Mouse (Mus musculus) left cerebral cortex, adult 18-20 months (tissue): ENCODE results near the gene Lbx1. TPM values are rescaled to one million over a fixed set of nuclear protein-coding genes. Genes with fewer than 3 reads are reported as not detected.
A peak's percentile ranks its signal among the peaks of the same experiment; 100 is the strongest.

Source experiments
- DNase-seq, 2 experiments: peaks; one replicate each; pipeline ENCODE4 v3.0.0; 2021 to 2022; ENCODE audit warnings: low spot score in 2 of 2, mixed read lengths in 1 of 2
- total RNA-seq, 2 experiments: library from RNA; stranded (reverse); gene quantifications; 2 replicates each; pipeline ENCODE4 v1.2.3; 2021

Gene Lbx1
- total RNA-seq, 2 experiments from 2014 or later = not detected

DNA sequence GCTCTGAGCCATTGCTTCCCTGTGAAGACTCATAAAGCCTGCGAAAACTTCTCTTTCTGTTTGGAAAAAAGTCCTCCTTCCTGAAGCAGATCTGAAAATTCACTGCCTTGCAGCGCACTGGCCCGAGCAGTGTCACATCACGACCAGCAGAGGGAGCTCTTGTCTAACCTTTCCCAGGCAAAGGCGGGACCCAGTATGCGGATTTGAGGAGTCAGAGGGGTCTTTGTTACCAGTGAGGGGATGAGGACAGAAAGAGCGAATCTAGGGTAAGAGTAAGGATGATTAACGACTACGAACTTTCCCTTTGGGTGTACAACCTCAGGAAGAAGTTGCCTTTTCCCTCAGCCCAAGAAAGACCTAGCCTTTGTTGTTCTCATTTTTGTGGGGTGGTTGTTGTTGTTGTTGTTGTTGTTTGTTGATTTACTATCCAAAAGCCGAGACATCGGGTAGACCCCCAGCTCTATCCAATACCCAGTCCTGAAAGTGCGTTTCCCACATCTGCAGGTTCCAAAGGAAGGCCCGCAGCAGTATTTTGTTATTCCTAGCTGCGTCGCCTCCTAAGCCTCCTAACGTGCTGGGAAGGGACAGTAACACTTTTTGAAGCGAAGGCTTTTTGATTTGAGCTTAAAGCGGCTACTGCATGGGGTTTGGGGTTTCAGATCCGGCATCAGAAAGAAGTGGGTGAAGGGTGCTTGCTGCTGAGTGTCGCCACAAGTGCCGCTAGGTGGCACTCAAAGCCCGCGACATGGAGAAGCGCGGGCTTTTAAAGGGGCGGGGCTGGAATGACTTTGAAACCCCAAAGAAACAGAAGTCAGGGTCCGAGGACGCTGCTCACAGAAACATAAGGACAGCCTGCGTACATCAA, 14.8 kb downstream of the Lbx1 start:
- DNase-seq = peak; percentile 74 to 81

DNA sequence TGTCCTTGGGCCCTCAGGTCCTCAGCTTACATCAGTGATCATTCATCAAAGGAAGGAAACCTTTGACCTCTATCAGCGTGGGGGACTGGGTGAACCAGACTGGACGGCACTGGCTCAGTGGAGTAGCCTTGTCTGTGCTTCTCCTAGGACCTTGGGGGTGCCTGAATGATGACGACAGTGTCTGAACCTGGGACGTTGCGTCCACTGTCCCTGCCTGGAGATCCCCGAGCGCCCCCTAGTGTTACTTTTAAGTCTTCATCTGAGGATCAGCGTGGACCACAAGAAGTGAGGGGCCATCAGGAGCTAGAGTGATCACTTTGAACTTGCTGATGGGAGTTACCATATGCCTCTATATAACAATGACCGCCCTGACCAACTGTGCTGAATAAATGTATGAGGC, 19.4 kb downstream of the Lbx1 start:
- DNase-seq = no peak

DNA sequence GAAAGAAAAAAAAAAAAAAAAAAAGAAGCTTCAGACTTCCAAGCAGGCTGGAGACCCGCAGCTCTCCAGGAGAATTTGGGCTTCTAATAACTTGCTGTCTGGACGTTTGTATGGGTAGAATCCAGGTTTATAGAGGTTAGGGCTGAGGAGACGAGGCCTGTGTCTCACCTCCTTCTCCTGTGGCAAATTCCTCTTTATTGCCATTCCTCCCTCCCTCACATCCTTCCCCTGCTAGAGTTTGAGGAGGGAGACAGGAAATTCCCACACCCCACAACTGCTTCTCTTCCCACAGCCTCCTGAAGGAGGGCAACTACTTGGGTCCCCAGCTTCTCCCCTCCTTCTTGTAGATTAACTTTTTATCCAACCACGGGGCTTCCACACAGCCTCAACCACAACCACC, 20.2 kb downstream of the Lbx1 start:
- no peak for DNase-seq

DNA sequence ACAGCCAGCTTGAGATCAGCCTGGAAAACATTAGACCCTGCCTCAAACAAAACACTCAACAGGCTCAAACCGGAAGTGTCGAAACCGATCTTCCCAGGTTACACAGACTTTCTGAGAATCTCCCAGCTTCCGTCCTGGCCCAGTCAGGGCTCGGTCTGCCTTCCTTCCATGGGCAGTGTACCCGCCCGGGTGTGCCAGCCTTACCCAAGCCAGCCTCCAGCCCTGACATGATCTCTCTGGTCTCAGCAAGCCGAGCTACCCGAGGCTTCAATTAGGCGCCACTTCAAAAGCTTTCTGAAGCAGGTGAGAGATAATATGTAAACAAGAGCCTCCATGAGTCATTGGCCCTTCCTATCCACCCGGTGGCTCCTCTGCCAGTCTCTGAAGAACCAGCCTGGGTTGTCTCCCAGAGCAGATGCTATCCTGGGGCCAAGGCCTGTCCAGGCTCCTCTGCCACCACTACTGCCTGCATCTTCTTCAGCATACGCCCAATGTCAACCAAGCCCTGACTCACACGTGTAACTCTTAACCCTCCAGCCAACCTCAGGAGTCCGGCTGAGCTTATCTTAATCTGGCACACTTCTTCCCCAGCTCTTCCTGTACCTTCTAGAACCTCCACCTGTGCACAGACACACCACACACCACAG, 25.7 kb downstream of the Lbx1 start:
- DNase-seq = no peak

DNA sequence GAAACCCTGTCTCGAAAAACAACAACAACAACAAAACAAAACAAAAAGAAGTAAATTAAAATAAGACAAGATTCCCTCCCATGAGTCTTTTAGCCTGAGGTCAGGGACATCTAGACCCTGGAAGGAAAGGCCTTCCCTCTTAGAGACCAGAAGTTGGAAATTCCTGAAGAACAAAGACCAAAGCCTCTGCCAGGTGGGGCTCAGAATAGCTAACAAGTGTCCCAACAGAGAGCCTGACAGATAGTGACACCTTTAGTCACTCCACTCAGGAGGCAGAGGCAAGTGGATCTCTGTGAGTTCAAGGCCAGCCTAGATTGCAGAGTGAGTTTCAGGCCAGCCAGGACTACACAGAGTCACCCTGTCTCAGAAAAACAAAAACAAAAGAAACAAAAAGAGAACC, 26.4 kb downstream of the Lbx1 start:
- no peak for DNase-seq

DNA sequence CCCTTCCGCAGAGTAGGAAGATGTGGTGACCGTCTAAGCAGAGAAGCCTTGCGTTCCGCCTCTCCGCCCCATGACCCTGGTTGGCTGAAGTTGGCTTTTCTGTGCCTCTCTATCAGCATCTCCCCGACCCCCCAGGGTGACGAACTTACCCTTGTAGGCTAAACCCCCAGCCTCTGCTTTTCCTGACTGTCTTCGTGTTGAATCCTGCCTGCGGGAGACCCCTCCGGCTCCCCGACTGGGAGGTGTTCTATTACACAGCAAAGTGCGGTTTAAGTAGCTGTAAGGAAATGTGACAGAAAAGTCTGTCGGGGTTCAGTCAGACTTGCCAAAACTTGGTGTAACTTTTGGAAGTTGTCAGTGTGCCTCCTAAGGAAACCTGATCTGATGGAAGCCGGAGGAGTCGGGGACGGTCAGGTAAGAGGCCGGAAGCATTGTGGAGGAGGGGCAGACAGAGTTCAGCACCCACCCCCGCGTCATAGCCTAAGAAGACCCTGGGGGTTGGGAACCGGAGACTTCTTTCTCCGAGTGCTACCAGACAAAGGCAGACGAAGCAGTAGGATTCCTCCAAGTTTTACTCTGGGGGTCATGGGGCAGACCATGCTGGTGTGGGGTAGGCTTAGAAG, 27.1 kb downstream of the Lbx1 start:
- DNase-seq = no peak

DNA sequence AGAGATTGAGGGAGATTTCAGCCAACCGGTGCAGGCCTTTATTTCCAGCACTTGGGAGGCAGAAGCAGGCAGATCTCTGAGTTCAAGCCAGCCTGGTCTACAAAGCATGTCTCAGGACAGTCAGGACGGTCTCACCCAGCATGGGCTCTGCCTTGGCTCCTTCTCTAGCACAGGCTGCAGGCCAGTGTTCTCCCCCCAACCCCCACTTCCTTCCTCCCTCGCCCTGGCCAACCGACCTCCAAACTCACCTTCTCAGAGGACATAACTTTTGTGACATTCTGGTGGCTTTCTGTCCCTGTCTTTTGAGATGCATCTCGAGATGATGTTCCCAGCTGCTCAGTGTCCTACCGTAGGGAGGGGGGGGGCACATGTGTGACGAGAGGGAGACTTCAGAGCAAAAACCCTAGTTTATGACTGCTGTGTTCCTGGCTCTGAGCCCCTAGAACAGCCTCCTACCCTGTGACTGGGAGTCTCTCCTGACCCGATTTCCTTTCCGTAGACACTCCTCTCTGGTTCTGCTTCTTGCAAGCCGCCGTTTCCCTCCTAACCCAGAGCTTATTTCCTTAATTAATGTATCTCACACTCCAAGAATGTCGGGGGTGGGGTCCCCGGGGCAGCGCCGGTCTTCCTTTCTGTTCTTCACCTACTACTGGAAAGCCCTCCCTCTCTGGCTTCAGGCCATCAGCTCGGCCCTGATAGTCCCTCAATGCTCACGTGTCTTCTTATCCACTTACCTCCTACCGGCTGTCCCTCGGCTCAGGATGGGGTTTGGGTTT, 27.8 kb downstream of the Lbx1 start:
- DNase-seq = no peak

DNA sequence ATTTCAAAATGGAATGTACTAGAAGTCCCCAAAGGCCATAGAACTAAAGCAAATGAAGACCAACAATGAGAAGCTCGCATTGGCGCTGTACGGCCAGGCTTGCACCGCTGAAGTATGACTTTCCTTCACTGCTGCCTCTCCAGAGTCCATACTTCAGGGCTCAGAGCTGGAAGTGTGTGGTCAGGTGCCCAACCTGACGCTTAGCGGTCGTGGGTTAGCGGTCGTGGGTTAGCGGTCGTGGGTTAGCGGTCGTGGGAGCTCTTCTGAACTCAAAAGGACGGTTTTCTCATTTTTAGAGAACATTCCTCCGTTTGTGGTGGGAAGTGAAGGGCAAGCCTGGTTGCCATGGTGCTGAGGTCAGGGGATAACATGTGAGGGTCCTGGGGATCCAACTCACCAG, 28.5 kb downstream of the Lbx1 start:
- no peak for DNase-seq

DNA sequence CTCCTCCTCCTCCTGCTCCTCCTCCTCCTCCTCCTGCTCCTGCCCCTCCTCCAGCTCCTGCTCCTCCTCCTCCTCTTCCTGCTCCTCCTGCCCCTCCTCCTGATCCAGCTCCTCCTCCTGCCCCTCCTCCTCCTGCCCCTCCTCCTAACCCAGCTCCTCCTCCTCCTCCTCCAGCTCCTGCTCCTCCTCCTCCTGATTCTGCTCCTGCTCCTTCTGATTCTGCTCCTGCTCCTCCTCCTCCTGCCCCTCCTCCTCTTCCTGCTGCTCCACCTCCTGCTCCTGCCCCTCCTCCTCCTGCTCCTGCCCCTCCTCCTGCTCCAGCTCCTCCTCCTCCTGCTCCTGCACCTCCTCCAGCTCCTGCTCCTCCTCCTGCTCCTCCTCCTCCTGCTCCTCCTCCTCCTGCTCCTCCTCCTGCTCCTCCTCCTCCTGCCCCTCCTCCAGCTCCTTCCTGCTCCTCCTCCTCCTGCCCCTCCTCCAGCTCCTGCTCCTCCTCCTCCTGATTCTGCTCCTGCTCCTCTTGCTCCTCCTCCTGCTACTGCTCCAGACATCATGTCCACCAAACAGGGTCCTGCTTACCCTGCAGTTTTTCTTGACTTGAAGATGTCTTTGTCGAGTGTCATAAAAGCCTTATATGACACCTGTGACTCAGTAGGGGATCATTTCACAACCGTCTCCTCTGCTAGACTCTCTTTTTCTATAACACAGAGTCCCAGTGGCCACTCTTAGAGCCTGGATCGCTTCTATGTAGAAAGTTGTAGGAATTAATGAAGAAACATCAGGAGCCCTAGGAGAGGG, 30.1 kb downstream of the Lbx1 start:
- no peak for DNase-seq

DNA sequence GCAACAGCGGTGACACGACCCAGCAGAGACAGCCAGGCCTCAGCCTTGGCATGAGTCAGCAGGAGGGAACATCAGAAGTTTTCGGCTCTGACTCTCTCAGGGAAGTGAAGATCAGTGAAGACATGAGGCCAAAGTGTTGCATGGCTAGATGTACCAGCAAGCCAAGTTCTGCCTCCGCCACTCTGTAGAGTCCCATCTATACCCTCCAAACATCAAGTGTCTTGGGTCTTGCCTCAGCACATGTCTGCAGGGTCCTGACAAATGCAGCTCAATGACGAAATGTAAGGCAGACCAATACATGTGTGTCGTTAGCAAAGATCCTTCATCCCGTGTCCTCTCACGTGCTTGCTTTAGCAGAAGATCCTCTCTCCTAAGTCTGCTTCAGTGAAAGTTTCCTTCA, 38.6 kb downstream of the Lbx1 start:
- DNase-seq = no peak

DNA sequence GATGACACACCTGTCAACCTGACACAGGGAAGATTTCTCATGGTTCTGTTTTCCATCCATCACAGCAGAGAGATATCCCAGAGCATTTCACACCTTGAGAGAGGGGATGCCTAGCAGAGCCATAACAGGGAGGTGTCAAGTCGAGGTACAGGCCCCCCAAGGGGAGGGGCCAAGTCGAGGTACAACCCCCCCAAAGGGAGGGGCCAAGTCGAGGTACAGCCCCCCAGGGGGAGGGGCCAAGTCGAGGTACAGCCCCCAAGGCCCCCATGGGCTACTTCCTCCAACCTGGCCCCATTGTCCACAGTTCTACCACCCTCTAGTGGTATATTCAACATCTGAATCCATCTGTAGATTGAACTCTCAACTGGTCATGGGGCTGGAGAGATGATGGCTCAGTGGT, 41.0 kb downstream of the Lbx1 start:
- no peak for DNase-seq

Other genes starting within 250 kb of the Lbx1 start
- gene Sema4g, start 246.7 kb downstream of the Lbx1 start, total RNA-seq = 10 to 100 TPM; 17.2 to 18.4 TPM
- gene Twnk, start 230.1 kb downstream of the Lbx1 start, total RNA-seq = 10 to 100 TPM; 13.8 to 14.9 TPM
- 10 to 100 TPM; 38.9 to 44.2 TPM for gene Mrpl43, start 229.4 kb downstream of the Lbx1 start, total RNA-seq
- gene Lzts2, start 221.4 kb downstream of the Lbx1 start, total RNA-seq = 10 to 100 TPM; 39.9 to 43.2 TPM
- 1 to 10 TPM; 4.3 to 5.6 TPM for gene Pdzd7, start 190.1 kb downstream of the Lbx1 start, total RNA-seq
- gene Sfxn3, start 188.3 kb downstream of the Lbx1 start, total RNA-seq = 100 to 1,000 TPM; 118 to 125 TPM
- gene Kazald1, start 160.6 kb downstream of the Lbx1 start, total RNA-seq = 1 to 10 TPM; 6.7 to 7.3 TPM
- gene Tlx1, start 85.1 kb downstream of the Lbx1 start, total RNA-seq = not detected
- gene Btrc, start 127.9 kb upstream of the Lbx1 start, total RNA-seq = 100 to 1,000 TPM; 108 to 117 TPM